Mouse (Mus musculus) lung, postnatal 14 days (tissue): Measurements from ENCODE around the gene Tmem222.

Source experiments
- DNase-seq: peaks from one replicate; pipeline ENCODE4 v3.0.0; 2021

Gene Tmem222

DNA sequence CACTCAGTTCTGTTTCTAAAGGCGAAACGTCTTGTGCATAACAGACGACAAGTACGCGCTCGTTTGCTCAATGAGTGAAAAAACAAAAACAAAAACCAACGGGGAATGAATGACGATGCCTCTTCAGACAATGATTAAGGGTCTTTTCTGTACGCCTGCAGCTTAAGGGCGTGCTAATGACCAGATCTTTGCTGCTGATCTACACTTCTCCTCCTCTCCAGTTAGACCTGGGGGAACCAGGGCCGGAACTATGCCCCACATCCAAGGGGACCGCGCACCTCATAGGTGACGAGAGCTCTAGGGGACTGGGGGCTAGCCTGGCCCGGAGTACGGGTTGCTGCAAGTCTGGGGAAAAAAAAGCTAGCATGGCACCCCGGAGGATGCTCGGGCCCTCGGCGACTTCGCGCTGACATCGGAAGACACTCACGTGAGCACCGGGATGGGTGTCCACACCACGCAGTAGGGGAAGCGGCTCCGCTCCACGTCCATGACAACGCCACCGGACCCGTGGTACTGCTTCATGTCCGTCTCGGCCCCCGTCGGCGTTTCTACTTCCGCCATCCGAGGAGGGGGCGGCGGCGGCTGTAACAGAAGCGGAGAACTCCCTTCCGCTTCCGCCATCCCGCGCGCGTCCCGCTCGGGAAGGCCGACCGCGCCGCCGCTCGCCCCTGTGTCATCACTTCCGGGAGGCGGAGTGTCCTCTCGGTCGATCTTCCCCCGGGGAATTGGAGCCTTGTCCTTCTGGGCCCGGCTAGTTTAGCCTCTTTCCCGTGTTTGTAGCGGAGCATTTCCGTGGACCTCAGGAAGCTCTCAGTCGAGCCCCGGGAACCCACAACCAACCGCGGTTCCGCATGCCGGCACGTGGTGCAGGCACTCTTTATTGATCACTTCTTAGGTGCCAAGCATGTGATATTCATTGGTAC, at the start of gene Tmem222:
Gene Tmem222, minus strand, starts transcription at position 689 of the 923 bp plus-strand sequence.
- peak; percentile 95 for DNase-seq

DNA sequence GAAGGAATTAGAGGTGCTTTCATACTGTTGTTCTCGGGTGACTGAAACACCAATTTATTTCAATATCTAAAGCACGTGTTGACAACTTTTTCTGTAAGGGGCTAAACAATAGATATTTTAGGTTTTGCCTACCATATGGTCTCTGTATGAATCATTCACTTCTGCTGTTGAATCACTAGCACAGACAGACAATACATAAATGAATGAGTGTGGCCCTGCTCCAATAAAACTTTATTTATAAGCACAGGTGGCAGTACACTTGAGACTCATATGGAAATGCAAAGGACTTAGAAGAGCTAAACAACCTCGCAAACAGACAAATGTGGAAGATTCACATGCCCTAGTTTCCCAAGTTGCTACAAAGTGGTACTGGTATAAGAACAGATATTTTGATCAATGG, 42.1 kb upstream of the Tmem222 start:
- DNase-seq, result no peak

GRCm38 (mm10) chr4:133315991-133316390, 38.4 kb upstream of the Tmem222 start:
- no peak for DNase-seq

DNA sequence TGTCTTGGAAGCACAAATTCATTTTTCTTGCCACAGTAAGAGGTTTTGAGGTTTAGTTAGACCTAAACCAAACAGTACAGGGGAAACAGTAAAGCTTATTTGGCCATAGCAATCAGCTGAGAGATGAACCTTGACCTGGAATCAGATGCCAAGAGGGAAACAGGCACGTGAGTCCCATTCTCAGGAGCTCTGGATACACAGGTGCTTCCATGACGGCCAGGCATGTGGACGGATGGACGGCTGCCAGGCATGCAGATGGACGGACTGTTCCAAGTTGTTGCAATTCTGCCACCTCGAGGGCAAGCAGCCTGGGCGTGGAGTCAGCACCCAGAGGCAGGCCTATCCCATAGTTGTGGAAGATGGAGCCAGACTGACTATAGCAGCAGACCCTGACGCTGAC, 37.3 kb upstream of the Tmem222 start:
- DNase-seq, result peak; percentile 73

DNA sequence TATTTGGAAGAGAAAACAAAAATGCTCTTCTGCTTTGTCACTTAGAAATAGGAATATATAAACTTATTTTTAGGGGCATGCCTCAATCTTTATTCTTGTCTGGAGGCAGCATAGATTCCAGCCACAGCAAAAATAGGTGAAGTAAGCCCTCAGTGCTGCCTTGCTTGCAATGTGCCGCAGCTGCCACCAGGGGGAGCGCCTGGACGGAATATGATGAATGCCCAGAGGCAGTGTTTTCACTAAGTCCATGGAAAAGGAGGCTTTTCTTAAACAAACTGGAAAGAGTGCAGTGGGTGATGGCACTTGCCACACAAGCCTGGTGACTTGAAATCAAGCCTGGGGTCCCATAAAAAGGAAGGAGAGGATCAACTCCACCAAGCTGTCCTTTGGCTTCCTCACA, 32.4 kb upstream of the Tmem222 start:
- DNase-seq, result peak; percentile 92

- DNase-seq, result peak; percentile 69
Observed at GRCm38 (mm10) chr4:133307331-133307730, 29.7 kb upstream of the Tmem222 start.

GRCm38 (mm10) chr4:133305825-133306224, 28.2 kb upstream of the Tmem222 start:
- DNase-seq, result no peak

DNA sequence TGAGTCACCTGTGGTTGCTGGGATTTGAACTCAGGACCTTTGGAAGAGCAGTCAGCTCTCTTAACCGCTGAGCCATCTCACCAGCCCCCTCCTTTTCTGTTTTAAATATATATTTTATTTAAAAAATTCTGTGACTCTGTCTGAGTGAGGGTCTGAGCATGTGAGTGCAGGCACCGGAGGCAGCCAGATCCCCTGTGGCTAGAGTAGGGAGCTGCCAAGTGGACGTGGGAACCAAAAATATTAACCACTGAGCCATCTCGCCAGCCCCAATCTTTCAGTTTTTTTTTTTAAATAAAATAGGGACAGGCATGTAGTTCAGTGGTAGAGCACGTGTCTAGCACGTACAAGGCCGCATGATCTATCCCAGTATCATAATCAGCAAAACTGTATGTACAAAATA, 27.2 kb upstream of the Tmem222 start:
- no peak for DNase-seq

DNA sequence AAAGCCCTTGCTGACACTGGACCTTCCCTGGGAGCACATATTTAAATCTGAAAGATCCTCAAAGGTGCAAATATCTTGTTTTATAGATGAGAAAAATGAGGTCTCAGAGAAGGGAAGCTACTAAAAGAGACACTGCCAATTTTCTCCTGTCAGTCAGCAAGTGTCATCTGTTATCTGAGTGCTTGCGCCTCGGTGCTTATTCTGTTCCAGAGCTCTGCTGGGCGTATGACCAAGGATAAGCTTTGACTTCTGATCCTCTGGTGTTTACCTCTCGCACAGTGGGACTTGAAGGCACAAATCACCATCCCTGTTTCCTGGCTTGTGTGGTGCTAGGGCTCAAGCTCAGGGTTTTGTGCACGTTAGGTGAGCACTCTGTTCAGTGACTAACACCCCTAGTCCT, 25.1 kb upstream of the Tmem222 start:
- DNase-seq, result no peak

- DNase-seq, result peak; percentile 79
Observed at GRCm38 (mm10) chr4:133301802-133302201, 24.2 kb upstream of the Tmem222 start.

GRCm38 (mm10) chr4:133300421-133300820, 22.8 kb upstream of the Tmem222 start:
- DNase-seq, result no peak

DNA sequence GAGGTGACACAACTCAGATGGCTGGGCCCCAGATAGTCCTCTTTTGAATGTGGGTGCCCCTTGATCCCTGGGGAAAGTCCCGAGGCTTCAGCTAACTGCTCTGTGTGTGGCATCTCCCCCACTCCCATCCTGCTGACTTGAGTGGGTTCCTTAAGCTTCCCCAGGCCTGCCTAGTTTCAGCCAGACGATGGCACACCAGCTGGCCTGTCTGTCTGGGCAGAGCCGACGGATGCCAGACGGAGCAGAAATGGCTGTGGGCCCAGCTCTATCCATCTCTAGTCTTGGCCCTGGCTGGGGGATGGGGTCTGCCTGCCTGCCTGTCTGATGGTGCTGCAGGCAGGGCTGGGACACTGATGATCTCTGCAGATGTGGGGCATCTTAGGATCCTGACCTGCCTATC, 22.1 kb upstream of the Tmem222 start:
- no peak for DNase-seq

GRCm38 (mm10) chr4:133298516-133299365, 21.1 kb upstream of the Tmem222 start:
- no peak for DNase-seq

GRCm38 (mm10) chr4:133297801-133298238, 20.2 kb upstream of the Tmem222 start:
- peak; percentile 86 for DNase-seq

DNA sequence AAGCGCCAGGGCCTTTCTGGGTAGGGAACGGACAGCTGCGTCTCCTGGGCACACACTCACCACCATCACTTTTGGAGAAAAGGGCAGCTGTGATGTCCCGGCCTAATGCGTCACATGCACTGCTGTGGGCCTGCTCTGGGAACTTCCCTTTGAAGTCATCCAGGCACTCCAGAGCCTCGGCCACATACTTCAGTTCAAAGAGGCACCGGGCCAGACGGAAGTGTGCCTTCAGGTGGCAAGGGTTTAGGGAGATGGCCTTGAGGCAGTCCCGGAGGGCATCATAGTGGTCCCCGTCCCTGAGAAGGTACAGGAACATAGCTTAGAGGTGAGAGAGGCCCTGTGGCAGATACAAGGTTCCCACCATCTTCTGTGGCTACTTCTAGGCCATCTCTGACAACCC, 19.8 kb upstream of the Tmem222 start:
- no peak for DNase-seq

GRCm38 (mm10) chr4:133294084-133294483, 16.5 kb upstream of the Tmem222 start:
- no peak for DNase-seq

- DNase-seq, result no peak
Observed at GRCm38 (mm10) chr4:133292901-133293843, 15.6 kb upstream of the Tmem222 start.

DNA sequence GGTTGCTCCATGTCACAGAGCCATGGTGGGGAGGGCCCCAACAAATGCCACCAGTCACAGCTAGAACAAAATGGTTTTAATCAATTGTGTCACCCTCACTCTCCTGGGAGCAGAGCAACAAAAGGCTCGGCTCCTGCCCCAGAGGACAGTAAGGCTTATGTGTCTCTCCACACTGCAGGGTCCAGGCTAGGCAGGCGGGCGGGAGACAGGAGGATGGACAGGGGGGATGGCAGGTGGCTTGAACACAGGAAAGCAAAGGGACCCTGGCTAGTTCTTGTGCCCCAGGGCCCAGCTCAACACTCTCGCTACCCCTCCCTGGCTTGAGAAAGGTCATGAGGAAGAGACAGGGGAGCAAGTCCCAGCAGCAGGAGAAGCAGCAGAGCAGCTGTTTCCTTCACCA, 14.8 kb upstream of the Tmem222 start:
- DNase-seq, result no peak

DNA sequence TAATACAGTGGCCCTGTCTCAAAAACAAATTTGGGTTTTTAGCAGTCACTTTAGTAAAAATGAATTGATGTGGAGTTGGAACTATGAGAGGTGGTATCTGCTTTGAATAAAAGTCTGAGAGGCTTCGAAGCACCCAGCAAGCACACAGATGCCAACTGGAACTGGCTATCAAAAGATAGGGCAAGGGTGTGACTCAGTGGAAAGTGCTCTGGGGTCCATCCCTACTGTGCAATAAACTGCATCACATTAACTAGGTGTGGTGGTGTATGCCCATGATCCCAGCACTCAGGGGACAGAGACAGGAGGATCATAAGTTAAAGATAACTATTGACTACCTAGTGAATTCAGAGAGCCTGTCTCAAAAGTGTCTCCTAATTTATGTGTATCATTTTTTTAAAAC, 13.7 kb upstream of the Tmem222 start:
- DNase-seq, result no peak

DNA sequence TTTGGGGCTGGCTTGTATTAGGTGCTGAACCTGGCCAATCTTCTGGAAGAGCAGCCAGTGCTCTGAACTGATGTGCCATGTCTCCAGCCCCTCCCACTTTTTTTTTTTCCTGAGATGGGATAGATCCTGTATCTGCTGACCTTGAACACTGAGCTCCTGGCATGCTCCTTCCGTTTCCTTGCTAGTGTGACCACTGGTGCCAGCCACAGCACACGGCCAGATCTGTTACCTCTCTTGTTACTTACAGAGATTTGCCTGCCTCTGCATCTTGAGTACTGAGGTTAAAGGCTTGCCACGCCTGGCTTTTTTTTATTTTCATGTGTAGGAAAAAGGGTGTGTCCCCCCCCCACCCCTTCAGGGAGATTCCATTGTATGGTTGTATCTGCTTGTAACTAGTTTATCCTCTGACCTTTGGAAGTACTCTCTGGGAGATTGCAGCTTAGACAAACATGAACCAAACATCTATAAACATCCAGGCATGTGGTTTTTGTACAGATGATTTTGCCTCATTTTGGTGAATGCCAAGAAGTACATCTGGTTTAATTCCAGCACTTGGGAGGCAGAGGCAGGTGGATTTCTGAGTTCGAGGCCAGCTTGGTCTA, 9.0 kb upstream of the Tmem222 start:
- no peak for DNase-seq

GRCm38 (mm10) chr4:133285950-133286349, 8.4 kb upstream of the Tmem222 start:
- DNase-seq, result no peak

DNA sequence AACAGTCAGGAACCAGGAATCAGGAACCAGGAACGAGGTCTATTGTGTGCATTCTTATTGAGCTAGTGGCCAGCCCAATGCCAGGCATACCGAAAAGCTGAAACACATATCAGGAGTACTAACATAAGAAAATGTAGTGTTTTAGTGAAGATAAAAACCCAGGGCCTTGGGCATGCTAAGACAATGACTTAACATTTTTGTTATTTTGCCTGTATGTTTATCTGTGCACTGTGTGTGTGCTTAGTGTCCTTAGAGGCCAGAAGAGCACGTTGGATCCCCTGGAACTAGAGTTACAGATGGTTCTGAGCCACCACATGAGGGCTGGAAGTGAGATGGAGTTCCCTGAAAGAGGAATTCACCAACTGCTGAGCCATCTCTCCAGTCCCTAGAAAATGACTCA, 7.7 kb upstream of the Tmem222 start:
- DNase-seq, result no peak
